Mouse (Mus musculus) heart, adult 18-20 months (tissue): ENCODE measurements around the gene Fam135a. TPM values are rescaled to one million over a fixed set of nuclear protein-coding genes. Genes with fewer than 3 reads are reported as not detected.

Experiments used
- total RNA-seq, 2 experiments: library from RNA; stranded (reverse); gene quantifications; 2 replicates each; pipeline ENCODE4 v1.2.3; 2021

The Fam135a gene
- total RNA-seq, 2 experiments from 2014 or later: 19.0 to 19.9 TPM

Other genes starting within 250 kb of the Fam135a start
- 10 to 100 TPM; 16.5 to 20.3 TPM for gene Smap1, start 178.0 kb downstream of the Fam135a start, total RNA-seq
- 10 to 100 TPM; 93.0 to 94.6 TPM for gene Sdhaf4, start 94.7 kb downstream of the Fam135a start, total RNA-seq
- under 1 TPM in 1 of 2 experiments, not detected in 1; 0.07 TPM for gene Col9a1, start 77.3 kb upstream of the Fam135a start, total RNA-seq